Mouse (Mus musculus) erythroblast, embryonic 14.5 days (primary cell): Measurements from ENCODE around the gene Lrat.

Source experiments
- GATA1 ChIP-seq: IDR thresholded peaks from 2 replicates; pipeline ENCODE4 v1.6.1; 2012; ENCODE audit warnings: low read length, inconsistent platforms, mixed read lengths
- TAL1 ChIP-seq: IDR thresholded peaks from 3 replicates; pipeline ENCODE4 v1.6.1; 2012; ENCODE audit warnings: low read length, inconsistent platforms, mixed read lengths

DNA sequence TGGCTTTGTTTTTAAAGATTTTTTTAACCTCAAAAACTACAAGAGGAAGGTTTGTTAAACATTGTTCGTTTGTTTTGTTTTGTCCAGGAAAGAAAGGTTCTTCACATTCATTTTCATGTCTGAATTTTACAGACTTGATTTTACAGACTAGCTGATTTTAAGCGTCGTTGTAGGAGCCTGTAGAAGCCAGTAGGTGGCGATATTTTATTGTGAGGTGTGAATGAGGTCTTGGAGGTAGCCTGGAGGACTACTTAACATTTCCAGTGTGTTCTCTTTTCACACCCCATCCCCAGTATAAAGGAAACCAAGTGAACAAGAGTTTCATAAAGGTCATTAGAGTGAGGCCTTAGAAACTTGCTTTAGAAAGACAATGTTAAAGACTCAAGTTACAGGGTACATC, 26.5 kb downstream of the Lrat start:
- TF ChIP-seq GATA1 (no peak), TAL1 (no peak)
